Mouse (Mus musculus): ENCODE results near the gene Rab5if. TPM values are rescaled to one million over a fixed set of nuclear protein-coding genes. Genes with fewer than 3 reads are reported as not detected.
A peak's percentile ranks its signal among the peaks of the same experiment; 100 is the strongest.

Rab5if gene
- total and polyA plus RNA-seq, 3 experiments = 64.4 to 116 (median 104) TPM

GRCm38 (mm10) chr2:156868994-156869393 lies 6.1 kb downstream of the Rab5if start:
- H3K9ac ChIP-seq (ENCODE audit: low read depth, low read length) = no peak overlapping the region
- peak in 1 of 2 experiments; percentile 40 for DNase-seq
- no peaks in the 10 kb centered on the region for H3K27me3 ChIP-seq (ENCODE audit: control insufficient read depth, insufficient read depth, low read length)
- peaks cover 5% of the 10 kb centered on the region for H3K36me3 ChIP-seq (ENCODE audit: control insufficient read depth, insufficient read depth, low read length)
- H3K27ac ChIP-seq = no peak overlapping the region
- H3K4me1 ChIP-seq (ENCODE audit: control insufficient read depth, insufficient read depth, low read length) = peaks cover 10% of the 10 kb centered on the region
- intact Hi-C loops (cut with DNase I) = no loop called here
- peaks cover 2% of the 10 kb centered on the region; the same call in 1 of the 2 replicates for H3K79me2 ChIP-seq (replicated peaks; ENCODE audit: control insufficient read depth, insufficient read depth, low read length)
- TF ChIP-seq EP300 (IDR thresholded peaks at IDR 0.05; ENCODE audit: insufficient read depth, low read depth, low read length) = no peak
- no peak overlapping the region for H3K4me3 ChIP-seq
- WGBS = 41% methylated on average over 8 of the region's 8 CpGs

- no peaks in the 10 kb centered on the region for H3K27me3 ChIP-seq (ENCODE audit: control insufficient read depth, insufficient read depth, low read length)
- intact Hi-C loops (cut with DNase I) = no loop called here
- H3K4me3 ChIP-seq = no peak overlapping the region
- DNase-seq = no peak
- H3K9ac ChIP-seq (ENCODE audit: low read depth, low read length) = no peak overlapping the region
- peaks cover 2% of the 10 kb centered on the region; the same call in 1 of the 2 replicates for H3K79me2 ChIP-seq (replicated peaks; ENCODE audit: control insufficient read depth, insufficient read depth, low read length)
- peaks cover 9% of the 10 kb centered on the region for H3K4me1 ChIP-seq (ENCODE audit: control insufficient read depth, insufficient read depth, low read length)
- H3K36me3 ChIP-seq (ENCODE audit: control insufficient read depth, insufficient read depth, low read length) = peaks cover 5% of the 10 kb centered on the region
- H3K27ac ChIP-seq = no peak overlapping the region
- TF ChIP-seq EP300 (IDR thresholded peaks at IDR 0.05; ENCODE audit: insufficient read depth, low read depth, low read length) (no peak), CTCF (IDR thresholded peaks at IDR 0.05) (no peak), POLR2A (IDR thresholded peaks at IDR 0.05; ENCODE audit: insufficient read depth, low read depth, low read length) (no peak)
- WGBS = 80% methylated on average over 7 of the region's 7 CpGs
Observed at GRCm38 (mm10) chr2:156869554-156869953, 6.6 kb downstream of the Rab5if start.

GRCm38 (mm10) chr2:156870519-156870918 lies 7.6 kb downstream of the Rab5if start:
- peaks cover 9% of the 10 kb centered on the region for H3K4me1 ChIP-seq (ENCODE audit: control insufficient read depth, insufficient read depth, low read length)
- H3K27ac ChIP-seq = no peak overlapping the region
- H3K9ac ChIP-seq (ENCODE audit: low read depth, low read length) = no peak overlapping the region
- H3K36me3 ChIP-seq (ENCODE audit: control insufficient read depth, insufficient read depth, low read length) = peaks cover 5% of the 10 kb centered on the region
- H3K4me3 ChIP-seq = no peak overlapping the region
- intact Hi-C loops (cut with DNase I) = loop anchor here (5.0 kb wide), 1 partner anchor 127 kb away; no protein-coding TSS in a partner anchor
- no peaks in the 10 kb centered on the region for H3K27me3 ChIP-seq (ENCODE audit: control insufficient read depth, insufficient read depth, low read length)
- H3K79me2 ChIP-seq (replicated peaks; ENCODE audit: control insufficient read depth, insufficient read depth, low read length) = peaks cover 2% of the 10 kb centered on the region; the same call in 1 of the 2 replicates
- peak; percentile 48 to 59 for DNase-seq
- TF ChIP-seq EP300 (IDR thresholded peaks at IDR 0.05; ENCODE audit: insufficient read depth, low read depth, low read length) = no peak
- TF ChIP-seq CTCF (IDR thresholded peaks at IDR 0.05) = no peak
- no peak for TF ChIP-seq POLR2A (IDR thresholded peaks at IDR 0.05; ENCODE audit: insufficient read depth, low read depth, low read length)
- 11% methylated on average over 6 of the region's 6 CpGs for WGBS

GRCm38 (mm10) chr2:156873629-156874028 lies 10.7 kb downstream of the Rab5if start:
- no peak for TF ChIP-seq EP300 (IDR thresholded peaks at IDR 0.05; ENCODE audit: insufficient read depth, low read depth, low read length)
- no peak for TF ChIP-seq POLR2A (IDR thresholded peaks at IDR 0.05; ENCODE audit: insufficient read depth, low read depth, low read length)
- TF ChIP-seq CTCF (IDR thresholded peaks at IDR 0.05) = peak; percentile 81
- Histone ChIP-seq H3K4me1 (ENCODE audit: control insufficient read depth, insufficient read depth, low read length) (peaks cover 9% of the 10 kb centered on the region), H3K9ac (ENCODE audit: low read depth, low read length) (no peak overlapping the region), H3K79me2 (replicated peaks; ENCODE audit: control insufficient read depth, insufficient read depth, low read length) (no peaks in the 10 kb centered on the region), H3K27ac (no peak overlapping the region), H3K4me3 (no peak overlapping the region), H3K36me3 (ENCODE audit: control insufficient read depth, insufficient read depth, low read length) (peaks cover 5% of the 10 kb centered on the region), H3K27me3 (ENCODE audit: control insufficient read depth, insufficient read depth, low read length) (no peaks in the 10 kb centered on the region)
- intact Hi-C loops (cut with DNase I) = loop anchor here (1.0 to 5.0 kb wide), 3 partner anchors 124 to 221 kb away; partner anchors contain the start of gene Soga1
- peak in 1 of 2 experiments; percentile 37 for DNase-seq
- 15% methylated on average over 5 of the region's 5 CpGs for WGBS

GRCm38 (mm10) chr2:156874047-156874759 lies 11.3 kb downstream of the Rab5if start:
- no peak overlapping the region for H3K9ac ChIP-seq (ENCODE audit: low read depth, low read length)
- H3K4me1 ChIP-seq (ENCODE audit: control insufficient read depth, insufficient read depth, low read length) = peaks cover 7% of the 10 kb centered on the region
- intact Hi-C loops (cut with DNase I) = loop anchor here (5.0 kb wide), 1 partner anchor 123 kb away; no protein-coding TSS in a partner anchor
- TF ChIP-seq POLR2A (IDR thresholded peaks at IDR 0.05; ENCODE audit: insufficient read depth, low read depth, low read length) = no peak
- TF ChIP-seq EP300 (IDR thresholded peaks at IDR 0.05; ENCODE audit: insufficient read depth, low read depth, low read length) = no peak
- no peak for TF ChIP-seq CTCF (IDR thresholded peaks at IDR 0.05)
- H3K79me2 ChIP-seq (replicated peaks; ENCODE audit: control insufficient read depth, insufficient read depth, low read length) = no peaks in the 10 kb centered on the region
- DNase-seq = no peak
- H3K4me3 ChIP-seq = no peak overlapping the region
- H3K36me3 ChIP-seq (ENCODE audit: control insufficient read depth, insufficient read depth, low read length) = peaks cover 5% of the 10 kb centered on the region
- WGBS = 79% methylated on average over 8 of the region's 8 CpGs
- no peak overlapping the region for H3K27ac ChIP-seq
- no peaks in the 10 kb centered on the region for H3K27me3 ChIP-seq (ENCODE audit: control insufficient read depth, insufficient read depth, low read length)

All from heart, adult 2 months (tissue).